Mouse (Mus musculus): ENCODE measurements around the gene 1700020N01Rik.
A peak's percentile ranks its signal among the peaks of the same experiment; 100 is the strongest.

The 1700020N01Rik gene

DNA sequence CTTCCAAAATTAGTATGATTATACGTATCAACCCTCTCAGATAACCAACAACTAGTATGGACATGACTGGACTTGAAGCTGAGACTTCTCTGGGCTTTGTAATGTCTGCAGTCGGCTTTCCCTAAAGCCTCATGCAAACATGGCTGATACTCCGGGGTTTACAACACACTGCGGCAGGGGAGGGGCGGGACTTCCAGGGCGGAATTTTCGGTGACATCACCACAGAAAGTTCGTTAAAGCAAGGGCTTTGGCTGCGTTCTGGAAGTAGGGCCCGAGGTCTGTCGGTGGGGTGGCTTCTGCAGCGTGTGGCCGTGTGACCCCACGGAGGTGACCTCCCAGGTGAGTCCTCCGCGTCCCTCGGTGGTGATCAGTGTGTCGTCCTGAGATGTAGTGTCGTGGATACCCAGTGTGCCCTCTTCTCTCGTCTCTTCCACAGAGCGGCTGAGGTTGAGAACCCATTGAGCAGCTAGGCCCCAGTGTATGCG, at the start of gene 1700020N01Rik:
TSS of gene 1700020N01Rik (plus strand) at position 250 of the 485 bp plus-strand sequence.
- no peak for DNase-seq (ENCODE audit: low spot score)

DNA sequence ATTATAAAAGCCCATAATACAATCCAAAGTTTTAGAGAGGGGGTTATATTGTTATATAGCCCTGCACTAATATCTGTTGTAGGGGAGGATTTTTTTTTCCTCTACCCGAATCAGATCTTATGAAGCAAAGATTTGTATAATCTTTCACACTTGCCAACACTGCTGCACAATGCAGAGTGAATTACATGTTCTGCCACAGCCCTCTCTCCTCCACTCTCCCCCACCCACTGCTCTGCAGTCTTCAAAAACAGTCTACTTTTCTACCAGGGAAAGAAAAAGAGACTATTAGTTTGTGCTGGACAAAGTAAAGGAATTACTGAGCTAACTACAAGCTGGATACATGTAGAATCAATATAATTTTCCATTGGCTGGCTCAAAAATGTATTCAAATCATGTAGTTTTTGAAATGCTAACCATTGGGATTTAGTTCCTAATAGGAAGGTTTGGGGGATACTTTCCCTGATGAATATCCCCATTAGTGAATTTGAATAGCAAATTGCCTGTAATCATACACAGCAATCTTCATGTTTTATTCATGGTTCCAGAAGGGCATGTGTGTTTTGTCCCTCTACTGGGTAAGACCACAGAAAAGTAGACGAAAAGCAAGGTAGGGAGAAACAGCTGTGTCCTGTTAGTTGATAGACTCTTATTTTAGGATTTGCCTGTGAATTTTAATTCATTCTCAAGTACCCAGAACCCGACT, 49.2 kb upstream of the 1700020N01Rik start:
- DNase-seq (ENCODE audit: low spot score) = no peak

DNA sequence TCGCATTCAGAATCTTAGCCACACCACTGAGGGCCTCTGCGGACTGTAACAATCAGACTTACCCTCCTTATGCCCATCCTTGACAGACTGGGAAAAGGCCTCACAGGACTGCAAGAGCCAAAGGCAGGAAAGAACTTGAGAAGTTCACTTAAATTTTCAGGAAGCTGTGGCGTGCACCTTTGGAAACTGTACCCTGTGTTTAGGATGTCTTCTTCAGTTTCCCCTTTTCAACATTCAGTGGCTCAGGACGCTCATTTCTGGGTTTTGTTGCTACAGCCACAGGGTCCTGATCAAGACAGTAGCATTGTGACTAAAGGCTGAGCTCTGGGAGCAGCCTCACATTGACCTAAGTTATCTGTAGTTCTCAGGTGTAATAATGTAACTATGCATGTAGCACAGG, 48.2 kb upstream of the 1700020N01Rik start:
- DNase-seq (ENCODE audit: low spot score) = no peak

- DNase-seq (ENCODE audit: low spot score) = no peak
Measured at GRCm38 (mm10) chr10:21545446-21545845, 47.5 kb upstream of the 1700020N01Rik start.

GRCm38 (mm10) chr10:21548871-21549505, 44.0 kb upstream of the 1700020N01Rik start:
- DNase-seq (ENCODE audit: low spot score) = no peak

- no peak for DNase-seq (ENCODE audit: low spot score)
Measured at GRCm38 (mm10) chr10:21552967-21553682, 39.8 kb upstream of the 1700020N01Rik start.

DNA sequence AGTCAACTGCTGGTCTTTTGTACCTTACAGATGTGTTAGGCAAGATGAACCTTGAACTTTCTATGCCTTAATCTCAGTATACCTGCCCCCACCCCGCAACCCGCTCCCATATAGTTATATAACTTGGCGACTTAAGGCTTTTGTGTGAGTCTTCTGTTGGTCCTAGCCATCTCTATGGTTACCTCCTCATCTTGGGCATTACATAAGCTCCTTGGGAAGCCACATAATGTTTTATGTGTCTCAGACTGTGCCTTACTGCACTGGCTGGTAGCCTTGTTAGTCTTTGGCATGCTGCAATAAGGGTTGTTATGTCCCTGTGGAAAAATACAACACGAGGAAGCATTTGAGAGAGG, 39.3 kb upstream of the 1700020N01Rik start:
- DNase-seq (ENCODE audit: low spot score) = no peak

DNA sequence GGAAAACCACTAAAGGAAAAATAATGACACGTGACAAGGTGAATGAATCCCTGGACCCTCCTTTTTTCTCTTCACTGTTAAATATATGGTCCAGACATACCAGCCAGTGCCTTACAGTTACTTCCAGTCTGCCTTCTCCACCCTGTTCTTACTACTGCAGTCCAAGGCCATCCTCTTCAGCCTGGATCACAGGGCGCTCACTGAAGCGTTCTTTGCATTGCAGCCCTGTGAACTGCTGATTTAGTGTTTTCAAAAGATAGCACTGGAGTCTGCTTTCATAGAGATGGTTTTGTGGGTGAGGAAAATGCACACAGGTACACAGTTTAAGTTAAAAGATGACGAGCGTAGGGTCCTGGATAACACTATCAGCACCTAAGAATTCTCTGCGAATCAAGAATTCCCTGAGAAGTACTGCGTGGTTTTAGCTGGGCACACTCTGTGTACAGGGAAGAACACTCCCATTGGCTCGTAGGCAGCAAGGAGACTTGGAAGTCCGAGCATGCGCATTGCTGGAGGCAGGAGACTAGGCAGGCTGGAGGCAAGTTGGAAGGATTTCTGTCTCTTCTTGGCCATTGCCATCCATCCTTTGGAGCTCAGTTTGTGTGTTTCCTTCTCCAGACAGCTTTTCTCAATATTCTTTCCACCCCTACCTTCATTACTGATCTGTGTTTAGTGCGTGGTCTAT, 37.9 kb upstream of the 1700020N01Rik start:
- no peak for DNase-seq (ENCODE audit: low spot score)

- DNase-seq (ENCODE audit: low spot score) = no peak
Measured at GRCm38 (mm10) chr10:21559769-21560168, 33.2 kb upstream of the 1700020N01Rik start.

DNA sequence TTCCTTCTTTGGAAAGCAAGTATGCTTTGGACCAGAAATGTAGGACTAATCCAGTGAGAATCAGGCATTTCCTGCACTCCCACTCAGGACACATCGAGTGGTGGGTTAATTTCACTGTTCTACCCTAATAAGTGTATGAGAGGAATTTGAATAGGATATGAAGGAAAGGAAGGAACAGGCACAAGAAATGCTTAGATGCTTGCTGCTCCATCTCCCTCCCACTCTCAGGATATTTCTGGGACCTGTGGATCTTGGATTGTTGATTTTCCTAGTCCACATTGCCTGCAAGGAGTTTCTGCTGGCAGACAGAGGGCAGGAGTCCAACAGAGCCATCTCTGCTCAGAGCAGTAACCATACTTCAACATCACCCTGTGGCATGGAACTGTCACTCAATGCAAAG, 31.8 kb upstream of the 1700020N01Rik start:
- no peak for DNase-seq (ENCODE audit: low spot score)

GRCm38 (mm10) chr10:21563446-21563845, 29.5 kb upstream of the 1700020N01Rik start:
- no peak for DNase-seq (ENCODE audit: low spot score)

GRCm38 (mm10) chr10:21564189-21564588, 28.8 kb upstream of the 1700020N01Rik start:
- no peak for DNase-seq (ENCODE audit: low spot score)

DNA sequence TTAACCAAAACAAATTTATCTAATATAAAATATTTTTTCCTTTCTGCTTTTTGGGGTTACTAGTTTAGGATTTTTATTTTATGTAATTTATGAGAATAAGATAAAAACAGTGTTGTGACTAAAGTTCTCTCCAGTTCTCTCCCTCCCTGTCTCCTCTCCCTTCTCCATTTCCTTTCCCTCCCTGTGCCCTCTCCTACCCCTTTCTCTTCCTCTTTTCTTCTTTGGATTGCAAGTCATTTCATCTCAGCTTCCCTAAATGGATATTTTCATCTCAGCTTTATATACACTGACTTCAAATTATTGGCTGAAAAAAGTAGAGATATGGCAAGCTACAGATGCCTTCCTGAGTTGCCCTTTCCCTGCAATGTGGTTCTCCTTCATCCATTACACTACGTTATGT, 26.9 kb upstream of the 1700020N01Rik start:
- DNase-seq (ENCODE audit: low spot score) = no peak

- DNase-seq (ENCODE audit: low spot score) = peak; percentile 7
Measured at GRCm38 (mm10) chr10:21571615-21572014, 21.3 kb upstream of the 1700020N01Rik start.

DNA sequence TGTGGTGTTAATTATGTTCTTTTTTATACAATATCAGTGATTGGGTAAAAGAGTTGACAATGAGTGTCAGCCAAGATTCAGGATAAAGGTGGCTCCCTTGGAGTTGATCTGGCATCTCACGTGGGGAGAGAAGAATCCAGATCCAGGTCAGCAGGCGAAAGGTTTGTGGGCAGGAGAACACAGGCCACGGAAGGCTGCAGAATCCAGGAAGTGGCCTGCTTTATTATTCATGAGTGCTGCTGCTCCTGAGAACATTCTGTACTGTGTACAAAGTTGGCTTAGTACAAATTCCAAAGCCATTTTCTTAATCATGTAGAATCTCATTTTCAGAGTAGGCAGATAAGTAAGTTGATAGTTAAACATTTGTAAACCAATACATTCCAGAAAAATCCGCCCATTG, 19.2 kb upstream of the 1700020N01Rik start:
- peak; percentile 63 for DNase-seq (ENCODE audit: low spot score)

GRCm38 (mm10) chr10:21575806-21576378, 17.1 kb upstream of the 1700020N01Rik start:
- DNase-seq (ENCODE audit: low spot score) = no peak

DNA sequence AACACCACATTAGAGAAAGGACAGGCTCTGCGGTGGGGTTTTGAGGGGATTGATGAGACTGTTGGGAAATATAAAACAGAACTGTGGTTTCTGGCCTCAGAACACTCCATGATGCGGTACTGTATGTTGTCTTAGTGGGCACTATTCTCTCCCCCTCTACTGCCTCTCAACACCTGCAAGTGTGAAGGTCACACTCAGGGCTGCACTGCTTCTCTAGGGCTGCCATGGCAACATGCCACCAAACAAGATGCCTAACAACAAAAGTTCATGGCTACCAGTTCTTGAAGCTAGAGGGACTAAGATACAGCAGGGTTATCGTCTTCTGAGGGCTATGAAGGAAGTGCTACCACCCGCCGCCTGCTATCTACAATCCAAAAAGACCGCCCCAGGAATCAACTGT, 15.1 kb upstream of the 1700020N01Rik start:
- DNase-seq (ENCODE audit: low spot score) = no peak

- DNase-seq (ENCODE audit: low spot score) = no peak
Measured at GRCm38 (mm10) chr10:21581546-21581945, 11.4 kb upstream of the 1700020N01Rik start.

DNA sequence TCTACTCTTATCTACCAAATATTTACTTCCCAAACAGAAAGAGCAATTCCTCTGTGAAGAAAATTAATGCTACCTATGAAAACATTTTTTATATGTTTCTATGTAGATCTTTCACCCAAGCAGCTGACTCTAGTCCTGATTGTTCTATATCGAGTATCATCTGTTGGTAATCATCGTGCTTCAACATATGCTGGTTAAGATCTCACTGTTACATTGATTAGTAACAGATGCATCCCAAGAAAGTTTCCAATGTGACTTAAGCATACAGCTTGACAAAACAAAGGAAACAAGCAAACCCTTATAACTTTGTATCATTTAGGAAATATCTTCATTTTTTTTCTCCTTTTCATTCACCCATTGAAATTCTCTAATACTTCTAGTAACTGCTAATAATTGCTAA, 5.9 kb upstream of the 1700020N01Rik start:
- no peak for DNase-seq (ENCODE audit: low spot score)

GRCm38 (mm10) chr10:21588007-21588852, 4.7 kb upstream of the 1700020N01Rik start:
- DNase-seq (ENCODE audit: low spot score) = no peak

DNA sequence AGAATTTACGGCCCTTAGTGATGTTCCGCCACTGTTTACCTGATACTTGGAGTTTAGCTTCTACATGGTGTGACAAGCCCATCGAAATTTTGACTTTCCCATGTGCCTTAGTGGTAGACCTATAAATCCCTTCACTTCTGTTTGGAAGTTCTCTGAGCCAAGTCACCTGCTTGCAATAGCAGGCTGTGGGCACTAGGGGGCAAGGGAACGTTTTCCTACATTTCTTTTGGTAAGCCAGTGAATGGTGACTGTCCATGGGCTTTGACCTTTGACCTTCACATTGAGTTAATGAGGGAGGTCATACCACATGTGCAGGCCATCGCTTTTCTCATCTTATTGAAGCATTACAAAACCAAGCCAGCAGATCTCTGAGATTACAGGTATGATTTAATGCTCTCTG, 8.0 kb downstream of the 1700020N01Rik start:
- peak; percentile 71 for DNase-seq (ENCODE audit: low spot score)

All from adipocyte (in vitro differentiated cells).